Mouse (Mus musculus) heart, adult 18-20 months (tissue): ENCODE data around the gene Fam193b. TPM values are rescaled to one million over a fixed set of nuclear protein-coding genes. Genes with fewer than 3 reads are reported as not detected.

ENCODE experiments used
- DNase-seq, 2 experiments: peaks; one replicate each; pipeline ENCODE4 v3.0.0; 2021 to 2022; ENCODE audit warnings: mixed read lengths in 1 of 2
- total RNA-seq, 2 experiments: library from RNA; stranded (reverse); gene quantifications; 2 replicates each; pipeline ENCODE4 v1.2.3; 2021

Gene Fam193b
- total RNA-seq, 2 experiments from 2014 or later, result 11.7 to 14.3 TPM

- peak in 1 of 2 experiments; percentile 64 for DNase-seq
These were observed 42.8 kb downstream of the Fam193b start for GRCm38 (mm10) chr13:55527834-55528772.

GRCm38 (mm10) chr13:55527212-55527611 lies 43.7 kb downstream of the Fam193b start:
- DNase-seq, result no peak

DNA sequence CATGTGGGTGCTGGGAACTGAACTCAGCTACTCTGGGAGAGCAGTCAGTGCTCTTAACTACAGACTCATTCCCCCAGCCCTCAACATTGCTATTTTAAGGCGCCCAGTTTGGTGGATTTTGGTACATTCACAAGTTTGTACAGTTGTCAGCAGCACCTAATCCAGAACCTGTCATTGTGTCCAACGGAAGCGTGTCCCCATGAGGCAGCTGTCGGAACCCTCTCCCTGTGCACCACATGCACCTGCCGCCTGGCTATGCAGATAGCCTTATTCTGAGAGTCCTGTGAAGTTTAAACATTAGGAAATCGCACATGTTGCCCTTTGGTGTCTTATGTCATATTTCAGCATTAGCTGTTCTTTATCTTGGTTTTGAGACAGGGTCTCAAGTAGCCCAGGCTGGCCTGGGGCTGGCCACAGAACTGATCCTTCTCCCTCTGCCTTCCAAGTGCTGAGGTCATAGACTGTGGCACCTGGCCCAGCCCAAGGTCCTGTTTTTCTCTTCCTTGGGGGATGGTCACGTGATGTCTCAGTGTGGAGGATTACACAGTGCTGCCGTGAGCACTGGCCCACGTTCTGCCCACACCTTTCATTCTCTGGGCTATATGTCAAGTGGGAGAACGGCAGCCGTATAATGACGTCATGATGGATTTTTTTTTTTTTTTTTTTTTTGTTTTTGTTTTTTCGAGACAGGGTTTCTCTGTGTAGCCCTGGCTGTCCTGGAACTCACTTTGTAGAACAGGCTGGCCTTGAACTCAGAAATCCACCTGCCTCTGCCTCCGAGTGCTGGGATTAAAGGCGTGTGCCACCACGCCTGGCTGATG lies 45.0 kb downstream of the Fam193b start:
- no peak for DNase-seq

DNA sequence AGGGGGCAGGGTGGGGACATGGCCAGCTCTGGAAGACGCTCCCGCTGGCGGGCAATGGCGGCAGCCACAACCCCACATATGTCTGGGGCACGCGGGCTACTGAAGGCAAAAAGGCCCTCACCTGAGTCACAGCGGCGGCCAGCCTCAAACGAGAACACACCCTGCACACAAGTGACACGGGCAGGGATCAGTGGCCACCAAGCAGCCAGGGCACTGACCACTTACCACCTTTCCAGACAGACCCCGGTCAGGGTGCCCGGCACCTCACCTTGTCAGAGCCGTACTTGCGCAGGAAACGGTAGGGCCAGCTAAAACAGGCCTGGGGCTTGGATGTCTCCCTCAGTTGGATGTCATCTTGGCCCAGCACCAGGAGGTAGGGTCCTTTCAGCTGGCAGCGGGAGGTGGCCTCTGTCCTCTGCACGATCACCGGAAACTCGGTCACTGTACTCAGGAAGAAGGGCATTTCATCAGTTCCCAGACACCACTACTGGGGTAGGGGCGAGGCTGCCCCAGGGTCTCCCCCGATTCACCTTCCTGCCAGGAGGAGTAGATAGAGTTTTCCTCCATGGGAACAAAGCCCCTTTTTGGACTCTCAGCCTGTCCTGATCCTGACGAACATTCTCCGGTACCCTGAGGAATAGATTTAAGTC lies 46.8 kb downstream of the Fam193b start:
- DNase-seq, result no peak

DNA sequence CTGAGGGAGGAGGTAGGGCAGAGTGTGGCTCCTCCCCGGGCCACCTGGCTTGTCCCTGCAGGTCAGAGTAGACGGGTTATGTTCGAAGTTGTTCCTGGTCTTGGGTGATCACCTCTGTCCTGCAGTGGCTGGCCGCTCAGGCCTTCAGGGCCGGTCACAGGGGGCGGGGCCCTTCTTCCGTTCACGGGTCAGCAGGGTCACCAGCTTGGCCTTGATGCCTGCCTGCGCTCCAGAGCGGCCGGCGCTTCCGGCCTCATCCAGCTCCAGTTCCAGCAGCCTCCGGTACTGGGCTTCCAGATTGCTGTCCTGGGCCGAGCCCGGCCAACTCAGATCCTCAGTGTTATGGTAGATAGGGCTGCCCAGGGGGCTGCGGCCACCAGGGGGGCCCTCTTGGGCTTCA lies 47.6 kb downstream of the Fam193b start:
- DNase-seq, result peak; percentile 56 to 75

GRCm38 (mm10) chr13:55522730-55523129 lies 48.2 kb downstream of the Fam193b start:
- peak; percentile 33 to 65 for DNase-seq

- no peak for DNase-seq
These were observed 51.3 kb downstream of the Fam193b start for GRCm38 (mm10) chr13:55519606-55520005.

DNA sequence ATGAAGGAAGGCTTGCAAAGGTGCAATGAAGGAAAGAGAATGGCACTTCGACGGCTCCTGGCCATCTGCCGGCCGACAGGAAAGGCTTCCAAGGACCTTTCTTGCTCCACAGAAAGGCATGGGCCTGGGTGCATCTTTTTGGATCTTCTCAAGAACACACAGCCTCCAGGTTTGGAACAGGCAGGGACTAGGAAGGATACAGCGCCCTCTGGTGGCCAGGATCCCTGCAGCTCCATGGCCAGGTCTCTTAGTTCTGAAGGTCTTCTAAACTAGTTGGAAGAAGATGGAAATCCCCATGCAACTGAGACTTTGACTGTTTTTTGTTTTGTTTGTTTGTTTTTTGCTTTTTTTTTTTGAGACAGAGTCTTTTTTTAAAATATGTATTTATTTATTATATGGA lies 54.0 kb downstream of the Fam193b start:
- peak; percentile 84 to 94 for DNase-seq

DNA sequence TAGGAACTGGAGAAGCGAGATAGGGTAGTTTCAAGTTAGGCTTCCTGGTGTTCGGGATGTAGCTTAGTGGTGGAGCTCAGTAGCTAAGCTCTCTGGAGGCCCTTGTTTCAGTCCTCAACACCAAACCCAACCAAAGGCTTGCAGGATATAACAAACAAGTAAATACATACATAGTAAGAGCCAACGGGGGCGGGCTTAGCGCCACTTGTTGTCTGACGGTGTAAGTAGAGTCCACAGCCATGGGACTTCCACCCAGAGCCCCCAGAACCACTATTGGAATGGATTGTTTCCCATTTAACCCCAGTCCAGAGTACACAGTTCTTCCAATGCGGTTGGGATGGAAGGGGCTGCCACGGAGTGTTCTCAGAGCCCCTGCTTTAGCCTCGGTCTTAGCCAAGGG lies 57.1 kb downstream of the Fam193b start:
- DNase-seq, result no peak

GRCm38 (mm10) chr13:55513111-55513748 lies 57.7 kb downstream of the Fam193b start, which contains the start of gene Pdlim7:
Gene Pdlim7 (minus strand): TSS chr13:55513676.
- peak; percentile 93 to 96 for DNase-seq

- peak; percentile 69 to 76 for DNase-seq
These were observed 58.4 kb downstream of the Fam193b start for GRCm38 (mm10) chr13:55512379-55513031.

DNA sequence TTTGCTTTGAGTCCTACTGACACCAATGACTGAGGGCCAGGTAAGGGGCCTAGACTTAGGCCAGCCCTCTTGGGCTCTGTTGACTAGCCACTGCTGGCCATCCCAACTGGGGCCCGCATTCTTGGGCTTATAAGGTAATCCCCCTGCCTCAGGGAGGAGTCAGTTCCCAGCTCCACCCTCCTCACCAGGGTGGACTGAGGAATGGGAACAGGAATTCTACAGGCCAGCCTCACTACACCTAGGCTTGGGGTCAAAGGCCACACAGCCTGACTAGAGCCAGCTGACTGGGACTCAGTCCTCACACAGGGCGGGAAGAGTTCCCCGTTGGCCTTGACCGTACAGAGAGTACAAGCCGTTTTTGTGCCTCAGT lies 59.4 kb downstream of the Fam193b start:
- DNase-seq, result no peak

DNA sequence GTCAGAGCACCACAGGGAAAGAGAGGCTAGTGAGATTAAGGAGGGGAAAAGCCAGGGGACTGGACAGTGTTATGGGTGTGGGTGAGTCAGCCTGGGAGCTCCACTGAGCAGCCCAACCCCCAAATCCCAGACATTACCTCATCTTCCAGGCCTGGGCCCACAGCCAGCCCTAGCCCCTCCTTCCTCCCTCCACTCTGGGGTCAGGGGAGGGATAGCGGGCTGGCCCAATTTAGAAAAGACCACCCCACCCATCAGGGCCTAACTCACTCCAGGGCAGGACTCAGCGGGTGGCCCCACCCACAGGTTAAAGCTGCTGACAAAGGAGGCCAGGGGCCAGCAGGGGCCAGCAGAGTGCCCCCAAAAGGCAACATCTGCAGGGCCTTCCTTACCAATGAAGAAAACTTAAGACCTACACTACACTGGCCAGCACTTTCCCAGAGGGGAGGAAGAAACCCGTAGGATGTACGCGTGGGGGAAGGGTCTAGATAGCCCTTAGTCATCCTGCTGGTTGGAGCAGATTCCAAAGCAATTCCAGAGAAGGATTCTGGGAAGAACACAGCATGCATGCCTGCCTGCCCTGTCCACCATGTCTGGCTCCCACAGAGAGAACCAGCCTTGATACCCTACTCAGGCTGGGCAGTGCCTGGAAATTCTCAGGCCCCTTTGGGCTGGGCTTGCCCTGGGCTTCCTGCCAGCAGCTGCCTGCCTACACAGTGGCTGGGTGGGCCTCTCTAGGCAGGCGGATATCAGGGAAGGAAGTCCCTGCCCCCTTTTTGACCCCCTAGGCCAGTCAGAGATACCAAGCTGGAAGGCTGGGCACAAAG lies 60.0 kb downstream of the Fam193b start:
- DNase-seq, result peak; percentile 88 to 95

DNA sequence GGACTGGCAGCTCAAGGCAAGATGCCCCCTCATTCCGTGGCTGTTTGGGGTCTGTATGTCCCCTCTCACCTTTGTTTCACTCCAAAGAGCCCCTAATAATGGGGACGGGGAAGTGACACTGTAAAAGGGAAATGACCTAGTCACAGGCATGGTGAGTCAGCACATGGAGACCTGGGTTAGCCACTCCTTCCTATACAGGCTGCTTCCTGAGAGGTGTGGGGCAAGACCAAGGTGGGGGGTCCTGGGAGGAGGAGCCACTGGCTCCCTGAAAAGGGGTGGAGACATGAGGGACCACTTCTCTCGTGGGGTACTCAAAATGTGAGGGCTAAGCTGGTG lies 60.6 kb downstream of the Fam193b start:
- DNase-seq, result no peak

DNA sequence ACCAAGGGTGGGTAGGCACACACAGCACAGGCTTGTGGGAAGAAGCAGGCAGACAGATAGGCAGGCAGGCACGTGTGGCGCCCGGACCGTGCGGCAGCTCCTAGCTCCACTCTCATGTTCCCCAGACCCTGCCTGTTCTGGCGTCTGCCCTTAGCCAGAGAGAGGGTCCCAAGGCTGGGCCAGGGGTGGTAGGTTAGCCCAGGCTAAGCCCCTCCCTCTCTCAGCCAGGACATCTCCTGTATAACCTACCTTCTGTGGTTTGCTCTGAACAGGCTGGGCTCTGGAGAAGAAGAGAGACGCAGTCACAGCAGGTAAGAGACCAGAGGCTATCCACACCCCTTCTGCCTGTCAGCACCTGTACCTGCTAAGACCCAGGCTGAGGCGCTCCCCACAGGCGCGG lies 62.4 kb downstream of the Fam193b start:
- DNase-seq, result no peak

- no peak for DNase-seq
These were observed 63.0 kb downstream of the Fam193b start for GRCm38 (mm10) chr13:55507877-55508276.

GRCm38 (mm10) chr13:55506697-55507096 lies 64.2 kb downstream of the Fam193b start:
- DNase-seq, result no peak

- DNase-seq, result no peak
These were observed 65.1 kb downstream of the Fam193b start for GRCm38 (mm10) chr13:55505810-55506209.

DNA sequence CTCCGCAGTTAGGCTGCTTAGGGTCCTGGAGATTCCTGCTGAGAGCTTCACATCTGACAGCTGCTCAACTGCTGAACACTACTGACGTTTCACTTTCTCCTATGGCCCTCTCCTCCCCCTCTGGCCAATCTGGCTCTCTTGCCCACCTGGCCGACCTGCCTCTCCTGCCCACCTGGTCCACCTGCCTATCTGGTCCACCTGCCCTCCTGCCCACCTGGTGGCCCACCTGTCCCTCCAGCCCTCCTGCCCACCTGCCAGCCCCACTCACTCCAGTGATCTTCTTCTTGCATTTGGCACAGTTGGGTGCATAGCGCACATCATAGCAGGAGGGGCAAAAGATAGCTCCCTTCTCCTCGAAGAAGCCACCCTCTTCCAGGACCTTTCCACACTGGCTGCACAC lies 66.5 kb downstream of the Fam193b start:
- DNase-seq, result no peak

GRCm38 (mm10) chr13:55502405-55502804 lies 68.5 kb downstream of the Fam193b start:
- DNase-seq, result no peak

- no peak for DNase-seq
These were observed 70.3 kb downstream of the Fam193b start for GRCm38 (mm10) chr13:55500575-55500974.
